Mouse (Mus musculus): Measurements from ENCODE around the gene Nup188. TPM values are rescaled to one million over a fixed set of nuclear protein-coding genes. Genes with fewer than 3 reads are reported as not detected.

Nup188 gene
- polyA plus RNA-seq, 1 experiment from 2014 or later = 19.5 TPM

- Histone ChIP-seq H3K27ac (no peak overlapping the region), H3K27me3 (ENCODE audit: control insufficient read depth, insufficient read depth, low read length) (no peaks in the 10 kb centered on the region), H3K4me3 (replicated peaks; ENCODE audit: low read length) (peak overlapping the region; percentile 73), H3K4me1 (replicated peaks; ENCODE audit: control insufficient read depth, insufficient read depth, low read length) (peaks cover 14% of the 10 kb centered on the region), H3K4me2 (replicated peaks) (peak overlapping the region; percentile 89), H3K9me3 (ENCODE audit: control insufficient read depth, low read length) (no peaks in the 10 kb centered on the region), H3K9ac (peak overlapping the region; percentile 84), H3K36me3 (replicated peaks; ENCODE audit: control insufficient read depth, insufficient read depth) (peaks cover 39% of the 10 kb centered on the region)
- WGBS = 88% methylated on average over 2 of the region's 2 CpGs
- DNase-seq (ENCODE audit: low spot score) (no peak), ATAC-seq (ENCODE audit: low FRiP score) (no peak)
Observed at GRCm38 (mm10) chr2:30365281-30366069, 79.3 kb downstream of the Nup188 start.

- no peak for ATAC-seq (ENCODE audit: low FRiP score)
- Histone ChIP-seq H3K9ac (no peak overlapping the region), H3K4me2 (replicated peaks) (no peak overlapping the region), H3K9me3 (ENCODE audit: control insufficient read depth, low read length) (no peaks in the 10 kb centered on the region), H3K27ac (no peak overlapping the region), H3K27me3 (ENCODE audit: control insufficient read depth, insufficient read depth, low read length) (no peaks in the 10 kb centered on the region), H3K4me1 (replicated peaks; ENCODE audit: control insufficient read depth, insufficient read depth, low read length) (peaks cover 14% of the 10 kb centered on the region), H3K4me3 (replicated peaks; ENCODE audit: low read length) (no peak overlapping the region), H3K36me3 (replicated peaks; ENCODE audit: control insufficient read depth, insufficient read depth) (peaks cover 46% of the 10 kb centered on the region)
- no peak for DNase-seq (ENCODE audit: low spot score)
- WGBS = 71% methylated on average over 5 of the region's 5 CpGs
Observed at GRCm38 (mm10) chr2:30366203-30366602, 80.0 kb downstream of the Nup188 start.

GRCm38 (mm10) chr2:30371544-30371943 lies 85.3 kb downstream of the Nup188 start:
- H3K9ac ChIP-seq = no peak overlapping the region
- H3K4me2 ChIP-seq (replicated peaks) = no peak overlapping the region
- no peaks in the 10 kb centered on the region for H3K4me1 ChIP-seq (replicated peaks; ENCODE audit: control insufficient read depth, insufficient read depth, low read length)
- no peak overlapping the region for H3K4me3 ChIP-seq (replicated peaks; ENCODE audit: low read length)
- peaks cover 96% of the 10 kb centered on the region for H3K36me3 ChIP-seq (replicated peaks; ENCODE audit: control insufficient read depth, insufficient read depth)
- no peaks in the 10 kb centered on the region for H3K9me3 ChIP-seq (ENCODE audit: control insufficient read depth, low read length)
- no peak for DNase-seq (ENCODE audit: low spot score)
- no peaks in the 10 kb centered on the region for H3K27me3 ChIP-seq (ENCODE audit: control insufficient read depth, insufficient read depth, low read length)
- no peak overlapping the region for H3K27ac ChIP-seq
- 98% methylated on average over 8 of the region's 8 CpGs for WGBS
- ATAC-seq (ENCODE audit: low FRiP score) = no peak

GRCm38 (mm10) chr2:30372726-30373125 lies 86.5 kb downstream of the Nup188 start:
- H3K4me1 ChIP-seq (replicated peaks; ENCODE audit: control insufficient read depth, insufficient read depth, low read length) = no peaks in the 10 kb centered on the region
- H3K4me2 ChIP-seq (replicated peaks) = no peak overlapping the region
- no peaks in the 10 kb centered on the region for H3K9me3 ChIP-seq (ENCODE audit: control insufficient read depth, low read length)
- no peaks in the 10 kb centered on the region for H3K27me3 ChIP-seq (ENCODE audit: control insufficient read depth, insufficient read depth, low read length)
- peaks cover 99% of the 10 kb centered on the region for H3K36me3 ChIP-seq (replicated peaks; ENCODE audit: control insufficient read depth, insufficient read depth)
- ATAC-seq (ENCODE audit: low FRiP score) (no peak), DNase-seq (ENCODE audit: low spot score) (no peak)
- H3K4me3 ChIP-seq (replicated peaks; ENCODE audit: low read length) = no peak overlapping the region
- H3K27ac ChIP-seq = no peak overlapping the region
- 96% methylated on average over 5 of the region's 5 CpGs for WGBS
- no peak overlapping the region for H3K9ac ChIP-seq

- Histone ChIP-seq H3K27ac (no peak overlapping the region), H3K9ac (no peak overlapping the region), H3K36me3 (replicated peaks; ENCODE audit: control insufficient read depth, insufficient read depth) (peaks cover 99% of the 10 kb centered on the region), H3K4me3 (replicated peaks; ENCODE audit: low read length) (no peak overlapping the region), H3K9me3 (ENCODE audit: control insufficient read depth, low read length) (no peaks in the 10 kb centered on the region), H3K27me3 (ENCODE audit: control insufficient read depth, insufficient read depth, low read length) (no peaks in the 10 kb centered on the region), H3K4me1 (replicated peaks; ENCODE audit: control insufficient read depth, insufficient read depth, low read length) (no peaks in the 10 kb centered on the region), H3K4me2 (replicated peaks) (no peak overlapping the region)
- DNase-seq (ENCODE audit: low spot score) (no peak), ATAC-seq (ENCODE audit: low FRiP score) (no peak)
- WGBS = 93% methylated on average over 10 of the region's 10 CpGs
Observed at GRCm38 (mm10) chr2:30375893-30376292, 89.7 kb downstream of the Nup188 start.

- ATAC-seq (ENCODE audit: low FRiP score) = no peak
- no peaks in the 10 kb centered on the region for H3K27me3 ChIP-seq (ENCODE audit: control insufficient read depth, insufficient read depth, low read length)
- WGBS = 87% methylated on average over 5 of the region's 5 CpGs
- H3K9ac ChIP-seq = no peak overlapping the region
- DNase-seq (ENCODE audit: low spot score) = no peak
- H3K4me2 ChIP-seq (replicated peaks) = no peak overlapping the region
- no peaks in the 10 kb centered on the region for H3K9me3 ChIP-seq (ENCODE audit: control insufficient read depth, low read length)
- H3K36me3 ChIP-seq (replicated peaks; ENCODE audit: control insufficient read depth, insufficient read depth) = peaks cover 98% of the 10 kb centered on the region
- H3K4me3 ChIP-seq (replicated peaks; ENCODE audit: low read length) = no peak overlapping the region
- H3K27ac ChIP-seq = no peak overlapping the region
- no peaks in the 10 kb centered on the region for H3K4me1 ChIP-seq (replicated peaks; ENCODE audit: control insufficient read depth, insufficient read depth, low read length)
Observed at GRCm38 (mm10) chr2:30377721-30378120, 91.5 kb downstream of the Nup188 start.

GRCm38 (mm10) chr2:30379307-30379706 lies 93.1 kb downstream of the Nup188 start:
- no peaks in the 10 kb centered on the region for H3K4me1 ChIP-seq (replicated peaks; ENCODE audit: control insufficient read depth, insufficient read depth, low read length)
- WGBS = 93% methylated on average over 7 of the region's 7 CpGs
- H3K9ac ChIP-seq = no peak overlapping the region
- DNase-seq (ENCODE audit: low spot score) (no peak), ATAC-seq (ENCODE audit: low FRiP score) (no peak)
- no peak overlapping the region for H3K4me2 ChIP-seq (replicated peaks)
- H3K27ac ChIP-seq = no peak overlapping the region
- H3K9me3 ChIP-seq (ENCODE audit: control insufficient read depth, low read length) = no peaks in the 10 kb centered on the region
- H3K27me3 ChIP-seq (ENCODE audit: control insufficient read depth, insufficient read depth, low read length) = no peaks in the 10 kb centered on the region
- H3K4me3 ChIP-seq (replicated peaks; ENCODE audit: low read length) = no peak overlapping the region
- H3K36me3 ChIP-seq (replicated peaks; ENCODE audit: control insufficient read depth, insufficient read depth) = peaks cover 92% of the 10 kb centered on the region

GRCm38 (mm10) chr2:30380564-30381376 lies 94.6 kb downstream of the Nup188 start:
- Histone ChIP-seq H3K36me3 (replicated peaks; ENCODE audit: control insufficient read depth, insufficient read depth) (peaks cover 79% of the 10 kb centered on the region), H3K9ac (no peak overlapping the region), H3K4me2 (replicated peaks) (no peak overlapping the region), H3K4me1 (replicated peaks; ENCODE audit: control insufficient read depth, insufficient read depth, low read length) (no peaks in the 10 kb centered on the region), H3K4me3 (replicated peaks; ENCODE audit: low read length) (no peak overlapping the region), H3K27ac (no peak overlapping the region), H3K9me3 (ENCODE audit: control insufficient read depth, low read length) (no peaks in the 10 kb centered on the region), H3K27me3 (ENCODE audit: control insufficient read depth, insufficient read depth, low read length) (no peaks in the 10 kb centered on the region)
- DNase-seq (ENCODE audit: low spot score) (no peak), ATAC-seq (ENCODE audit: low FRiP score) (no peak)
- WGBS = 93% methylated on average over 10 of the region's 10 CpGs

GRCm38 (mm10) chr2:30381377-30381725 lies 95.2 kb downstream of the Nup188 start:
- WGBS = 99% methylated on average over 4 of the region's 4 CpGs
- no peak for DNase-seq (ENCODE audit: low spot score)
- Histone ChIP-seq H3K4me1 (replicated peaks; ENCODE audit: control insufficient read depth, insufficient read depth, low read length) (no peaks in the 10 kb centered on the region), H3K9ac (no peak overlapping the region), H3K4me3 (replicated peaks; ENCODE audit: low read length) (no peak overlapping the region), H3K27ac (no peak overlapping the region), H3K36me3 (replicated peaks; ENCODE audit: control insufficient read depth, insufficient read depth) (peaks cover 76% of the 10 kb centered on the region), H3K9me3 (ENCODE audit: control insufficient read depth, low read length) (no peaks in the 10 kb centered on the region), H3K27me3 (ENCODE audit: control insufficient read depth, insufficient read depth, low read length) (no peaks in the 10 kb centered on the region), H3K4me2 (replicated peaks) (no peak overlapping the region)
- ATAC-seq (ENCODE audit: low FRiP score) = no peak
